Mouse (Mus musculus) kidney, embryonic 15.5 days (tissue): Measurements from ENCODE around the gene Dnaja3. TPM values are rescaled to one million over a fixed set of nuclear protein-coding genes. Genes with fewer than 3 reads are reported as not detected.
A peak's percentile ranks its signal among the peaks of the same experiment; 100 is the strongest.
"Not testable (repeated sequence)": the region's sequence is repeated elsewhere in the genome, so short reads cannot be mapped to it uniquely, and the experiment has no call there.

Experiments used
- ATAC-seq: fragments of 200-750 bp; cut with Nextera tagmentation; replicated peaks from 2 replicates; pipeline ENCODE4 v1.8.0; 2017; ENCODE audit warnings: moderate TSS enrichment; ENCODE audit not compliant: low FRiP score
- H3K27ac ChIP-seq: fragments of 300-500 bp; sonication (generic); 2 replicates; pipeline ENCODE4 v1.5.1; 2015; ENCODE audit warnings: mild to moderate bottlenecking, inconsistent platforms
- H3K27me3 ChIP-seq: fragments of 300-500 bp; sonication (generic); 2 replicates; pipeline ENCODE4 v1.6.1; 2015; ENCODE audit warnings: inconsistent platforms
- H3K36me3 ChIP-seq: fragments of 300-500 bp; sonication (generic); 2 replicates; pipeline ENCODE4 v1.6.1; 2015; ENCODE audit warnings: inconsistent platforms
- H3K4me1 ChIP-seq: fragments of 300-500 bp; sonication (generic); 2 replicates; pipeline ENCODE4 v1.6.1; 2015; ENCODE audit warnings: inconsistent platforms
- H3K4me2 ChIP-seq: fragments of 300-500 bp; sonication (generic); 2 replicates; pipeline ENCODE4 v1.6.1; 2015; ENCODE audit warnings: moderate library complexity, mild to moderate bottlenecking, inconsistent platforms
- H3K4me3 ChIP-seq: fragments of 300-500 bp; sonication (generic); replicated peaks from 2 replicates; pipeline ENCODE4 v1.5.1; 2015; ENCODE audit warnings: mild to moderate bottlenecking, inconsistent platforms
- H3K9ac ChIP-seq: fragments of 300-500 bp; sonication (generic); 2 replicates; pipeline ENCODE4 v1.6.1; 2015; ENCODE audit warnings: mild to moderate bottlenecking, inconsistent platforms
- H3K9me3 ChIP-seq: fragments of 300-500 bp; sonication (generic); replicated peaks from 2 replicates; pipeline ENCODE4 v1.6.1; 2016; ENCODE audit warnings: inconsistent platforms
- WGBS: fragments of 180-500 bp; shearing (Covaris S2); methylation state at CpG from one replicate; pipeline ENCODE4 v1.1.7; 2015; ENCODE audit warnings: mixed read lengths; 5-methylcytosine and 5-hydroxymethylcytosine counted together
- polyA plus RNA-seq: library from polyadenylated mRNA; unstranded; fragments of >200 nt; fragmentation: Nextera tagmentation; extraction: Ambion mirVana; gene quantifications from 2 replicates; pipeline ENCODE4 v1.2.1, GENCODE M21; 2015

Dnaja3 gene
- polyA plus RNA-seq, 1 experiment from 2014 or later = 77.7 TPM

DNA sequence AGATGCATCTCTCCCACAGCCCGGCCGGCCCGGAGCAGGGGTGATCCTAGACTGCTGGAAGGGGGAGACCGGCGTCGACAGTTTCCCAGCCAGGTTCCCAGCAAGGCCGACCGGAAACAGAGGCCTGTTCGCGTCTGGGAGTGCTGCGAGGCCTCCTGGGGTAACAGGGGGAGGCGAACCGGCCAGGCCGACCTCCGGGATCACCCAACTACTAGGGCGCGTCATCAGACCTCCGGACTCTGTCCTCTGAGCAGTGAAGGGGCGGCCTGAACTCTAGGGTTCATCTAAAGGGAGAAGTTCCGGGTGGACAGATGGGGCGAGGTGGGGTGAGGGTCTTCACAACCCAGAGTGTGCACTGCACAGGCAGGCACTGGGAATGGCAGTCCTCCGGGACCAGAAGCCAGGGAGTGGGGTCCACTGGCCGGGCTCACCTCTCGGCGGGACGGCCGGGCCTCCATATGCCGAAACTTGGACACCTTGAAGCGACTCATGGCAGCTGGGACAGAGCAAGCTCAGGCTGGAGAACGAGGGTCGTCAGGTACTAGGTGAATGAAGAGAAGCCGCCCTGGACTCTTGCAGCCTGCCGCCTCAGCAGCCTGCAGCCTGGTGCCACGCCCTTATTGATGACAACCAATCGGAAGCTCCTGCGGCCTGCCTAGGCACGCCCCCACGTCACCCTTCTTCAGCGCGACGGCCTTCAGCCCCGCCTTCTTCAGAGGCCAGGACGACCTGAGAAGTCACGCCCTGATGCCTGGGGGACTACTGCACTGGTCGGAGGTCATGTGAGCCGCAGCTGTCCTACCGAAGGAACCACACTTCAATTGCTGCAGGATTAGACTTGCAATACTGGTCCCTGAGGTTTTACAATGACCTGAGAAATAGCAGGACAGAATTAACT, 39.6 kb downstream of the Dnaja3 start, which contains the start of gene Coro7:
Coro7 (minus strand) TSS at position 657 of the 898 bp plus-strand sequence.
- Histone ChIP-seq H3K4me2 (peak within 1 kb of the TSS; percentile 87), H3K4me1 (peaks cover 22% of the 10 kb centered on the region), H3K27me3 (no peaks in the 10 kb centered on the region), H3K4me3 (peak within 1 kb of the TSS; percentile 69), H3K27ac (peak within 1 kb of the TSS; percentile 67), H3K36me3 (peaks cover 18% of the 10 kb centered on the region), H3K9me3 (no peaks in the 10 kb centered on the region), H3K9ac (peak within 1 kb of the TSS; percentile 59)
- ATAC-seq = peak; percentile 93
- WGBS = under 1% methylated on average over 47 of the region's 47 CpGs

DNA sequence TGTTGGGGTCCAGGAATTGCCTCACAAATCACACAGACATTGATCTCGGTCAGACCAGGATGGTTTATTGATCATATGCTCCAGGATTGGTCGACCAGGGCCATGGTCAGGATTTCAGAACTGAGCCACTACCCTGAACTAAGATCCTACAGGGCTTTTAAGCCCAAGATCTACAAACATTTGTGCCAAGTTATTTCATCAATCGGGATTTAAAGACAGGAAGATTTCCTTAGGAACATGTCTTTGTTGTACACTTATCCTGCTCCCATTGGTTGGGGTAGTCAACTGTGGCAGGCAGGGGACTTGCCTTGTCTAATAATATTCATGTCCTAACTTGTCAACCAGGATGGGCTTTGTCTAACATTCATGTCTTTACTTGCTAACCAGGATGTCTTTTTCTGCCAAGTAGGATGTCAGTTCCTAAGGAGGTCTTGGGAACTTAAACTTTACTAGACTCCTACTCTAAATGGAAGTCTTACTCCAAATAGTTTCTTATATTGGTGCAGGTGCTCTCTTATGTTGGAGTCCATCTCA, 41.2 kb downstream of the Dnaja3 start:
- not testable (repeated sequence) for ATAC-seq, H3K27me3 ChIP-seq, H3K27ac ChIP-seq, H3K4me2 ChIP-seq, H3K9me3 ChIP-seq, H3K9ac ChIP-seq, H3K36me3 ChIP-seq, H3K4me3 ChIP-seq
- H3K4me1 ChIP-seq = peaks cover 34% of the 10 kb centered on the region
- 83% methylated on average over 3 of the region's 3 CpGs for WGBS

DNA sequence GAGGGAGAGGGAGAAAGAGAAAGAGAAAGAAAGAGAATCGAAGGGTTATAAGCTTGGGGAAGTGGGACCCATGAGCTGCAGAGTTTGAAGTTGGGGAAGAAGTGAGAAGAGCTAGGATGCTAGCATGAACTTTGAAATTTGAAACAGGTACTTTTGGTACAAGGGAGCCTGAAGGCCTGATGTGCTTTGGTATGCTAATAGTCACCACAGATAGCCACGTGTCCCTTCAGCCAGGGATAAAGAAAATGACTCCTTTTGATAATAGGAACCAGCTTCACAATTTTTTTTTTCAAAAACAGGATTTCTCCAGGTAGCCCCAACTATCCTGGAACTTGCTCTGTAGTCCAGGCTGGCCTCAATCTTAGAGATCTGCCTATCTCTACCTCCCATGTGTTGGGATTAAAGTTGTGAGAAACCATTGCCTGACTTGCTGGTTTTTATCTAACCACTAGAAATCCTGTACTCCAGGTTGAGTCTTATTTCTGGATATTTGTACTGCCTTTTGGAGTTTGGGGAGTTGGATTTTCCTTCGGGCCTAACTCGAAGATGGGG, 42.9 kb downstream of the Dnaja3 start:
- no peaks in the 10 kb centered on the region for H3K27me3 ChIP-seq

GRCm38 (mm10) chr16:4683193-4683580, 43.4 kb downstream of the Dnaja3 start:
- peak overlapping the region; percentile 94 for H3K27ac ChIP-seq
- peak overlapping the region; percentile 97 for H3K4me3 ChIP-seq
- peaks cover 14% of the 10 kb centered on the region for H3K36me3 ChIP-seq
- H3K4me2 ChIP-seq = peak overlapping the region; percentile 89
- H3K27me3 ChIP-seq = no peaks in the 10 kb centered on the region
- WGBS = 28% methylated on average over 9 of the region's 9 CpGs
- H3K4me1 ChIP-seq = peaks cover 34% of the 10 kb centered on the region
- H3K9ac ChIP-seq = peak overlapping the region; percentile 96
- no peak for ATAC-seq
- no peaks in the 10 kb centered on the region for H3K9me3 ChIP-seq

More for the DNA sequence above, 42.9 kb downstream of the Dnaja3 start:
- Histone ChIP-seq H3K9ac (peak overlapping the region; percentile 96; the same call in 1 of the 2 replicates), H3K36me3 (peaks cover 9% of the 10 kb centered on the region), H3K4me2 (peak overlapping the region; percentile 89), H3K27ac (peak overlapping the region; percentile 94; the same call in 1 of the 2 replicates), H3K9me3 (no peaks in the 10 kb centered on the region), H3K4me3 (peak overlapping the region; percentile 97; the same call in 1 of the 2 replicates), H3K4me1 (peaks cover 34% of the 10 kb centered on the region)
- ATAC-seq = no peak
- WGBS = 81% methylated on average over 4 of the region's 4 CpGs

DNA sequence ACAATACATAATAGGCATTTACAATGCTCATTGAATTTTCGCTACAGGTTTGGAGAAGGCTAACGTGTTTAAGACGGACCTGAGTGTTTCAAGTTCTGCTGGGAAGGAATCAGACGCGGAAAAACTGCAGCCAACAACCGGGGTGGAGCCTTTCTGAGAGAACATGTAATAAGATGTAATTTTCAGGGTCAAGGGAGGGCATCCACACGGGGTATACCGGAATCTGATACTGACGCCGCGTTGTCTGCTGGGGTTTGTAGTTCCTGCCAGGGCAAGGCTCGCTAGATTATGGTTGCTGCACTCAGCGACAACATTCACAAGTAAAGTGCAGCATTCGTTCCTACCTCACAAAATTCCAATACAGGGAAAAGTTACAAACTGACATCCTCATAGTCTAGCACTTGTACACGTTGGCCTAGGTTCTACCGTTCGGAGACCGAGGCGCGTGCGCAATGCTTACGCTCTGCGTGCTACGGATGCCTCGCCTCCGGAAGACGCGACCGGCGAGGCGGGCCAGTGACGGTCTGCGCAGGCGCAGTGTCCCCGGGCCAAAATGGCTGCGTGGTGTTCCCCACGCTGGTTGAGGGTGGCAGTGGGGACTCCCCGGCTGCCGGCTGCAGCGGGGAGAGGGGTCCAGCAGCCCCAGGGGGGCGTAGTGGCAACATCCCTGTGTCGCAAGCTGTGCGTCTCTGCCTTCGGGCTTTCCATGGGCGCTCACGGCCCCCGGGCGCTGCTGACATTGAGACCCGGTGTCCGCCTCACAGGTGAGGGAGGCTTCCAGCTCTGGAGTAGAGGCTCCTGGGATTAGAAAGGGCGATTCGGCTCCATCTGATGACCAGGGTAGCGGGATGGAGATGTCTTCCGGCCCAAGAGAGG, 44.0 kb downstream of the Dnaja3 start:
- H3K27ac ChIP-seq = peak overlapping the region; percentile 94
- peaks cover 27% of the 10 kb centered on the region for H3K4me1 ChIP-seq
- peaks cover 18% of the 10 kb centered on the region for H3K36me3 ChIP-seq
- no peaks in the 10 kb centered on the region for H3K9me3 ChIP-seq
- H3K9ac ChIP-seq = peak overlapping the region; percentile 96
- H3K4me3 ChIP-seq = peak overlapping the region; percentile 97
- peak; percentile 83 for ATAC-seq
- no peaks in the 10 kb centered on the region for H3K27me3 ChIP-seq
- H3K4me2 ChIP-seq = peak overlapping the region; percentile 89
- WGBS = under 1% methylated on average over 54 of the region's 54 CpGs

GRCm38 (mm10) chr16:4684457-4684791, 44.6 kb downstream of the Dnaja3 start:
- H3K9ac ChIP-seq = peak overlapping the region; percentile 96
- ATAC-seq = no peak; the same call in 1 of the 2 replicates
- H3K4me2 ChIP-seq = peak overlapping the region; percentile 89
- H3K9me3 ChIP-seq = no peaks in the 10 kb centered on the region
- peak overlapping the region; percentile 97 for H3K4me3 ChIP-seq
- peaks cover 24% of the 10 kb centered on the region for H3K36me3 ChIP-seq
- WGBS = under 1% methylated on average over 9 of the region's 9 CpGs
- peaks cover 22% of the 10 kb centered on the region for H3K4me1 ChIP-seq
- H3K27ac ChIP-seq = peak overlapping the region; percentile 94; the same call in 1 of the 2 replicates
- no peaks in the 10 kb centered on the region for H3K27me3 ChIP-seq

DNA sequence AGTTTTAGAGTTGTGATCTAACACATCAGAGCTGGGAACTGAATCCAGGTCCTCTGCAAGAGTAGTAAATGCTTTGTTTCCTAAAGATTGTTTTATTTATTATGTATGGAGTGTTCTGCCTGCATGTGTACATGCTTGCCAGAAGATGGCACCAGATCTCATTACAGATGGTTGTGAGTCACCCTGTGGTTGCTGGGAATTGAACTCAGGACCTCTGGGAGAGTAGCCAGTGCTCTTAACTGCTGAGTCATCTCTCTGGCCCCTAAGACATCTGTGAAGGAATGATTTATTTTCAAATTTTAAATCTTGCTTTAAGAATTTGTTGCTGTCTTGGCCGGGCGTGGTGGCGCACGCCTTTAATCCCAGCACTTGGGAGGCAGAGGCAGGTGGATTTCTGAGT, 49.6 kb downstream of the Dnaja3 start:
- H3K36me3 ChIP-seq = peaks cover 74% of the 10 kb centered on the region
- not testable (repeated sequence) for H3K9me3 ChIP-seq, H3K4me3 ChIP-seq, H3K9ac ChIP-seq, ATAC-seq, H3K4me2 ChIP-seq, H3K27ac ChIP-seq, H3K27me3 ChIP-seq
- 97% methylated on average over 4 of the region's 4 CpGs for WGBS
- H3K4me1 ChIP-seq = peaks cover 12% of the 10 kb centered on the region

GRCm38 (mm10) chr16:4701211-4701610, 61.4 kb downstream of the Dnaja3 start:
- Histone ChIP-seq H3K27ac (no peak overlapping the region), H3K9me3 (no peaks in the 10 kb centered on the region), H3K4me2 (no peak overlapping the region), H3K36me3 (peaks cover 100% of the 10 kb centered on the region), H3K9ac (no peak overlapping the region), H3K27me3 (no peaks in the 10 kb centered on the region), H3K4me1 (no peaks in the 10 kb centered on the region), H3K4me3 (no peak overlapping the region)
- ATAC-seq = no peak
- WGBS = 88% methylated on average over 3 of the region's 3 CpGs

GRCm38 (mm10) chr16:4702646-4703045, 62.9 kb downstream of the Dnaja3 start:
- Histone ChIP-seq H3K9me3 (no peaks in the 10 kb centered on the region), H3K4me1 (no peaks in the 10 kb centered on the region), H3K27ac (no peak overlapping the region), H3K36me3 (peaks cover 100% of the 10 kb centered on the region), H3K9ac (no peak overlapping the region), H3K27me3 (no peaks in the 10 kb centered on the region), H3K4me2 (no peak overlapping the region), H3K4me3 (no peak overlapping the region)
- ATAC-seq = no peak
- whole genome bisulfite sequencing = 40% methylated on average over 1 of the region's 1 CpGs

- Histone ChIP-seq H3K4me3 (no peak overlapping the region), H3K27ac (no peak overlapping the region), H3K4me2 (no peak overlapping the region), H3K9me3 (no peaks in the 10 kb centered on the region), H3K9ac (no peak overlapping the region), H3K27me3 (no peaks in the 10 kb centered on the region), H3K36me3 (peaks cover 99% of the 10 kb centered on the region), H3K4me1 (no peaks in the 10 kb centered on the region)
- no peak for ATAC-seq
- WGBS = 63% methylated on average over 4 of the region's 4 CpGs
Measured at GRCm38 (mm10) chr16:4705541-4705940, 65.8 kb downstream of the Dnaja3 start.

GRCm38 (mm10) chr16:4711173-4711572, 71.4 kb downstream of the Dnaja3 start:
- WGBS = 96% methylated on average over 4 of the region's 4 CpGs
- ATAC-seq = no peak
- H3K4me2 ChIP-seq = no peak overlapping the region
- H3K9me3 ChIP-seq = no peaks in the 10 kb centered on the region
- H3K4me1 ChIP-seq = no peaks in the 10 kb centered on the region
- no peaks in the 10 kb centered on the region for H3K27me3 ChIP-seq
- peaks cover 99% of the 10 kb centered on the region for H3K36me3 ChIP-seq
- no peak overlapping the region for H3K4me3 ChIP-seq
- H3K27ac ChIP-seq = no peak overlapping the region
- no peak overlapping the region for H3K9ac ChIP-seq
